Mouse (Mus musculus): ENCODE measurements around the gene Oprl1.

The Oprl1 gene

GRCm38 (mm10) chr2:181693339-181694280 lies 21.2 kb upstream of the Oprl1 start, which contains the start of gene Rgs19:
Gene Rgs19 (minus strand): TSS chr2:181693977.
- peak; percentile 78 for DNase-seq (ENCODE audit: low spot score)

- no peak for DNase-seq (ENCODE audit: low spot score)
Measured at GRCm38 (mm10) chr2:181694581-181694980, 20.2 kb upstream of the Oprl1 start.

- no peak for DNase-seq (ENCODE audit: low spot score)
Measured at GRCm38 (mm10) chr2:181695776-181696175, 19.0 kb upstream of the Oprl1 start.

- DNase-seq (ENCODE audit: low spot score): no peak
Measured at GRCm38 (mm10) chr2:181696801-181697420, 17.9 kb upstream of the Oprl1 start.

GRCm38 (mm10) chr2:181698241-181698640 lies 16.6 kb upstream of the Oprl1 start, which contains the start of gene Lkaaear1:
Gene Lkaaear1 (minus strand): TSS chr2:181698442.
- DNase-seq (ENCODE audit: low spot score): no peak

GRCm38 (mm10) chr2:181706668-181707067 lies 8.1 kb upstream of the Oprl1 start:
- no peak for DNase-seq (ENCODE audit: low spot score)

GRCm38 (mm10) chr2:181713749-181714148 lies 1.1 kb upstream of the Oprl1 start:
- no peak for DNase-seq (ENCODE audit: low spot score)

GRCm38 (mm10) chr2:181715382-181715781 lies 566 bp downstream of the Oprl1 start:
- DNase-seq (ENCODE audit: low spot score): no peak

- DNase-seq (ENCODE audit: low spot score): no peak
Measured at GRCm38 (mm10) chr2:181716991-181717390, 2.2 kb downstream of the Oprl1 start.

- DNase-seq (ENCODE audit: low spot score): no peak
Measured at GRCm38 (mm10) chr2:181720061-181720460, 5.2 kb downstream of the Oprl1 start.

- no peak for DNase-seq (ENCODE audit: low spot score)
Measured at GRCm38 (mm10) chr2:181721200-181721599, 6.4 kb downstream of the Oprl1 start.

- no peak for DNase-seq (ENCODE audit: low spot score)
Measured at GRCm38 (mm10) chr2:181722213-181722612, 7.4 kb downstream of the Oprl1 start.

GRCm38 (mm10) chr2:181727659-181728262 lies 12.9 kb downstream of the Oprl1 start:
- DNase-seq (ENCODE audit: low spot score): no peak

GRCm38 (mm10) chr2:181730051-181730450 lies 15.2 kb downstream of the Oprl1 start:
- DNase-seq (ENCODE audit: low spot score): no peak

GRCm38 (mm10) chr2:181752626-181753025 lies 37.8 kb downstream of the Oprl1 start:
- no peak for DNase-seq (ENCODE audit: low spot score)

- no peak for DNase-seq (ENCODE audit: low spot score)
Measured at GRCm38 (mm10) chr2:181758147-181758725, 43.4 kb downstream of the Oprl1 start.

GRCm38 (mm10) chr2:181759041-181759440 lies 44.2 kb downstream of the Oprl1 start:
- no peak for DNase-seq (ENCODE audit: low spot score)

- no peak for DNase-seq (ENCODE audit: low spot score)
Measured at GRCm38 (mm10) chr2:181763006-181763830, 48.4 kb downstream of the Oprl1 start, which contains the start of gene Myt1. Gene Myt1 (plus strand): TSS chr2:181763332.

GRCm38 (mm10) chr2:181763886-181764527 lies 49.2 kb downstream of the Oprl1 start:
- no peak for DNase-seq (ENCODE audit: low spot score)

- peak; percentile 9 for DNase-seq (ENCODE audit: low spot score)
Measured at GRCm38 (mm10) chr2:181764600-181764999, 49.8 kb downstream of the Oprl1 start.

- no peak for DNase-seq (ENCODE audit: low spot score)
Measured at GRCm38 (mm10) chr2:181765251-181765650, 50.4 kb downstream of the Oprl1 start.
